Mouse (Mus musculus) forebrain, embryonic 14.5 days (tissue): ENCODE data around the gene Tmem132e. TPM values are rescaled to one million over a fixed set of nuclear protein-coding genes. Genes with fewer than 3 reads are reported as not detected.

Source experiments
- ATAC-seq: fragments of 200-750 bp; cut with Nextera tagmentation; 2 replicates; pipeline ENCODE4 v1.8.0; 2017; ENCODE audit warnings: mild to moderate bottlenecking, moderate library complexity
- DNase-seq: peaks from one replicate; pipeline ENCODE4 v3.0.0-alpha.2; 2015; ENCODE audit warnings: low spot score
- H3K27ac ChIP-seq: fragments of 300-500 bp; sonication (generic); 2 replicates; pipeline ENCODE4 v1.5.1; 2014; ENCODE audit warnings: low read depth, mild to moderate bottlenecking, control low read depth, low read length, moderate library complexity
- H3K27me3 ChIP-seq: fragments of 300-500 bp; sonication (generic); replicated peaks from 2 replicates; pipeline ENCODE4 v1.6.1; 2014; ENCODE audit warnings: low read length, control low read depth, mixed read lengths; ENCODE audit not compliant: control insufficient read depth, insufficient read depth
- H3K36me3 ChIP-seq: fragments of 300-500 bp; sonication (generic); 2 replicates; pipeline ENCODE4 v1.6.1; 2014; ENCODE audit warnings: low read length, control low read depth; ENCODE audit not compliant: control insufficient read depth, insufficient read depth
- H3K4me1 ChIP-seq: fragments of 300-500 bp; sonication (generic); 2 replicates; pipeline ENCODE4 v1.6.1; 2014; ENCODE audit warnings: antibody characterized with exemption, low read length, control low read depth; ENCODE audit not compliant: control insufficient read depth, insufficient read depth
- H3K4me2 ChIP-seq: fragments of 300-500 bp; sonication (generic); 2 replicates; pipeline ENCODE4 v1.6.1; 2014; ENCODE audit warnings: mild to moderate bottlenecking, control low read depth, low read length
- H3K4me3 ChIP-seq: fragments of 300-500 bp; sonication (generic); 2 replicates; pipeline ENCODE4 v1.5.1; 2014; ENCODE audit warnings: low read depth, low read length, control low read depth
- H3K9ac ChIP-seq: fragments of 300-500 bp; sonication (generic); 2 replicates; pipeline ENCODE4 v1.6.1; 2014; ENCODE audit warnings: mild to moderate bottlenecking, low read length, control low read depth, moderate library complexity
- H3K9me3 ChIP-seq: fragments of 300-500 bp; sonication (generic); replicated peaks from 2 replicates; pipeline ENCODE4 v1.6.1; 2016; ENCODE audit warnings: low read length, control low read depth, mixed read lengths; ENCODE audit not compliant: control insufficient read depth
- WGBS: fragments of 180-500 bp; shearing (Covaris S2); extraction: QIAGEN DNeasy Blood & Tissue Kit; methylation state at CpG from one replicate; pipeline ENCODE4 v1.1.7; 2014; 5-methylcytosine and 5-hydroxymethylcytosine counted together
- polyA plus RNA-seq: library from polyadenylated mRNA; unstranded; fragments of >200 nt; fragmentation: Nextera tagmentation; extraction: Ambion mirVana; gene quantifications from 2 replicates; pipeline ENCODE4 v1.2.1, GENCODE M21; 2014

The Tmem132e gene
- polyA plus RNA-seq, 1 experiment from 2014 or later = 0.85 TPM

DNA sequence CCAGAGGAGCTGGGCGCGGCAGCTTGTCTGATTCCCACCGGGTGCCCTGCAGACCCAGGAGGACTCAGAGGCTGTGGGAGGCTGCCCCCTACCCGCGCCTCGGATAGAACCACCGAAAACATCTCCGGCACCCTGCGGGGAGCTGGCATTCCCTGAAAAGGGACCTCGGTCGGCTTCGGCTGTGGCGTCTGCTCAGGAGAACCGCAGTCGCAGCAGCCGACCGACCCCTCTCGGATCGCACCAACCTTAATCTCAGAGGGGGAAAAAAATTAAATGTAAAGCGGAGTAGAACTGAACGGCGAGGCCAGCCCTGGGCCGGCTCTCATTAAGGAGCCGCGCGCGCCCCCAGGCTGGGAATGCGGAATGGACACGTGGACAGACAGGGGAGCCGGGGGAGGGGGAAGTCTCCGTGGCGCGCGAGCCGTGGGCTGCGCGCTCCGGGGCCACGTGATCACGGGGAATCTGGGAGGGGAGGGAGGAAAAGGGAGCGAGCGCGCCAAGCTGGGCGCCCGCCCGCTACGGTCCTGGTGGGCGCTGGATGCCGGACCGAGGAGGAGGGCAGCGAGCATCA is 1.6 kb upstream of the Tmem132e start:
- peak overlapping the region; percentile 95 for H3K4me2 ChIP-seq
- 1% methylated on average over 50 of the region's 51 CpGs for WGBS
- H3K9ac ChIP-seq = peak overlapping the region; percentile 61
- ATAC-seq (peak; percentile 78), DNase-seq (peak; percentile 87)
- peak overlapping the region; percentile 58 for H3K4me3 ChIP-seq
- H3K27ac ChIP-seq = no peak overlapping the region
- H3K4me1 ChIP-seq = peaks cover 14% of the 10 kb centered on the region
- H3K9me3 ChIP-seq = no peaks in the 10 kb centered on the region
- no peaks in the 10 kb centered on the region for H3K36me3 ChIP-seq
- H3K27me3 ChIP-seq = peaks cover 39% of the 10 kb centered on the region

DNA sequence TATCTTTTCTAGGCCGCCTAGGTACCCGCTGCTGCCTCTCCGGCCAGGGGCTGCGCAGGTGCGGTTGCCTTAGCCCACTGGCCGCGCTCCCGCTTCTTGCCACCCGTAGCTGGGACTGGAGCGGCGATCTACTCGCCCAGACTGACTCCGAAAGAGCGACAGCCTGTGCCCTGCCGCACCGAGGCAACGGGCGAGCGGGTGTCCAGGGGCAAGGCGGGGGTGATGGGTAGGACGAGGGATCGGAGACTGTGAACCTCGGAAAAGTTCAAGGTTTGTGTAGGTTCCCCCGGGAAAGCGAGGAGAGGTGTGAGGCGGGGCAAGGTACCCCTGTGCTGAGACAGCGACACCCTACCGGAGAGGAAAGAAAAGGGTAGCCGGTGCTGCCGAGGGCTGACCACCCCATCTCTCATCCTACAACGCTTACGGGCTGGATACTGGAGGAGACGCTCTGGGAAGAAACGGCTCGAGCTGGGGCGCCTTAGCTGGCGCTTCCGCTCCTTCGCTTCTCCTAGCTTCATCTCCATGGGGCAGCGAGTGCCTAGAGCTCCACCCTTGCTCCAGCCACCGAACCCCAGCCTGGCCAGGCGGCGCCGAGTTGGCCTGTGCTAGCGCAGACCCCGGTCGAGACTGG is 874 bp upstream of the Tmem132e start:
- ATAC-seq (no peak), DNase-seq (peak; percentile 28)
- H3K4me1 ChIP-seq = peaks cover 14% of the 10 kb centered on the region
- H3K4me2 ChIP-seq = peak overlapping the region; percentile 95
- H3K9ac ChIP-seq = peak overlapping the region; percentile 61
- H3K27me3 ChIP-seq = peaks cover 39% of the 10 kb centered on the region
- H3K4me3 ChIP-seq = peak overlapping the region; percentile 58
- H3K27ac ChIP-seq = no peak overlapping the region
- WGBS = under 1% methylated on average over 47 of the region's 47 CpGs
- no peaks in the 10 kb centered on the region for H3K9me3 ChIP-seq
- H3K36me3 ChIP-seq = no peaks in the 10 kb centered on the region

DNA sequence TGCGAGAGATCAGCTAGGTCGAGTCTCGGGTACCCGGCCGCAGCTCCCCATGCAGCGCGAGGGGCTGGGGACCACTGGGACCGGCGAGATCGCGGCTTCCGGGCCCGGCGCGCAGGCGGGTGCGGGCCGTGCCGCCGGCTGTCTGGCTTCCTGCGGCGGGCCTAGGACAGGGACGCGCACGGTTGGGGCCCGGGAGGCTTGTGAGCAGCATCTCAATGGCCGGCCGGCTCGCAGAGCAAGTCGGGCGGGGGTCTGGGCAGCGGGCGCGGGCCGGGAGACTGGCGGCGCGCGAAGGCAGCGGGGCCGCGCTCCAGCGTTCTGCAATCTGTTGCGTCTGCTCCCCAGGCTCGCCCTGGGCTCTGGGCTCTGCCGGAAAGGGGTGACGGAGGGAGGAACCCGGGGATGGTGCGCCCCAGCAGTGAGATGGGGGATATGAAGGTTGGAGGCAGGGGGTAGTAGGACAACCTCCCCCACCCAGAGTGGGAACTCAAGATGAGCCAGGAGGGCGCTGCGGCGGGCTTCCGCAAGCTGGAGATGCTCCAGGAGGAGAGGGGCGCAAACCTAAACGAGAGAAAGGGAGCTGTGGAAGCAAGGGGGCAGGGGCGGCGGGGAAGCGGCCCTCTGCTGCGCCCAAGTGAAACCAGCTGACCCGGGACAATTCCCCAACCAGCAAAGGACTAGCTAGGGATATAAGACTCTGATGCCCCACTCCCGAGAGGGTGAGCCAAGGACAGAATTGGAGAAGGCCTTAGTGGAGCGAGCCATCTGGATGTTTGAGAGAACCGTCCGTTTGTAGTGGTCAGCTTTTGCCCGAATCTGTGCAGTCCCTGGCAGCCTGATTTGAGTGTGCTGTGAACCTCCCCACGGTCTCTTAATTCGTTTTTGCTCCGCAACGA is 944 bp downstream of the Tmem132e start:
- Histone ChIP-seq H3K4me3 (peak overlapping the region; percentile 58), H3K27ac (no peak overlapping the region), H3K9ac (peak overlapping the region; percentile 61), H3K9me3 (no peaks in the 10 kb centered on the region), H3K4me1 (peaks cover 14% of the 10 kb centered on the region), H3K27me3 (peaks cover 38% of the 10 kb centered on the region), H3K4me2 (peak overlapping the region; percentile 95), H3K36me3 (no peaks in the 10 kb centered on the region)
- peak; percentile 22 for ATAC-seq
- 1% methylated on average over 62 of the region's 69 CpGs for WGBS
- peak; percentile 64 for DNase-seq

DNA sequence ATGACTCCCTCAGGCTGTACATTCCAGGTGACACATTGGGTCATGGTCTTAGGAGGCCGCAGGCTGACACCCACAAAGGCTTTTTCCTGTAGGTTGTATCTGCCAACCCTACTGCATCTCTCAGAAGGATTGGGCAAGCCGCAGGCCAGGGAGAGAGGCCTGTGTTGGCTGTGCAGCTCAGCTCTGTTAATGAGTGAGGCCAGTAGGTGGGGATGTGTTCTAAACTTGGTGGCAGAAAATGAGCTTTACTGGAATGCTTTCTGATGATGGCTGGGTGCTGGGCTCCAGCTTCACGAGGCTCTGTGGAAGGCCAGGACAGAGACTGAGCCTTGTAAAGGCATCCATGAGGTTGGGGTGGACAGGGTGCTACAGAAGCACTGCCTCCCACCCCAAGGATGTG is 3.6 kb downstream of the Tmem132e start:
- ATAC-seq = no peak
- peak; percentile 51 for DNase-seq
- WGBS = 56% methylated on average over 3 of the region's 3 CpGs

DNA sequence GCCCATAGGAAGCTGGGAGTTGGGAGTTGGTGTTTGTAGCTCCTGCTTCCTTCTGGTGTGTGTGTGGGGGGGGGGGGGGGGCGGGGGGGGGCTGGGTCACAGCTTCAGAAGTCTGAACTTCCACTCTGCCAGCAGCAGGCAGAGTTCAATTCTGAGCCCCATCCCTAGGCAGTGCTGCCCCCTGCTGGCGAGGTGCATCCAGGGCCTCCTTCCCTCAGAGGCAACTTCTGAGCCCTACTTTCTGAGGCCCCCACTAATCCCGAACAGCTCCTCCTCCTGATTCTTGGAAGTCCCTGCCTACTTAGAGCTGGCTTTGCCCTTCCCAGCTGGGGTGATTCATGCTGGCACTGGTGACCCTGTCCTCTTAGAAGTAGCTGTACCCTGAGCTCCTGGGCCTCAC is 10.9 kb downstream of the Tmem132e start:
- Histone ChIP-seq H3K4me2 (no peak overlapping the region), H3K27me3 (no peaks in the 10 kb centered on the region), H3K36me3 (no peaks in the 10 kb centered on the region), H3K9me3 (no peaks in the 10 kb centered on the region), H3K9ac (no peak overlapping the region), H3K4me3 (no peak overlapping the region), H3K4me1 (no peaks in the 10 kb centered on the region), H3K27ac (no peak overlapping the region)
- no peak for DNase-seq
- 15% methylated on average over 3 of the region's 3 CpGs for WGBS
- ATAC-seq = no peak

More for the DNA sequence above, 3.6 kb downstream of the Tmem132e start:
- H3K4me1 ChIP-seq = peaks cover 10% of the 10 kb centered on the region
- H3K27me3 ChIP-seq = peaks cover 26% of the 10 kb centered on the region
- no peak overlapping the region for H3K27ac ChIP-seq
- no peaks in the 10 kb centered on the region for H3K36me3 ChIP-seq
- H3K4me2 ChIP-seq = no peak overlapping the region
- no peak overlapping the region for H3K9ac ChIP-seq
- no peak overlapping the region for H3K4me3 ChIP-seq
- no peaks in the 10 kb centered on the region for H3K9me3 ChIP-seq

DNA sequence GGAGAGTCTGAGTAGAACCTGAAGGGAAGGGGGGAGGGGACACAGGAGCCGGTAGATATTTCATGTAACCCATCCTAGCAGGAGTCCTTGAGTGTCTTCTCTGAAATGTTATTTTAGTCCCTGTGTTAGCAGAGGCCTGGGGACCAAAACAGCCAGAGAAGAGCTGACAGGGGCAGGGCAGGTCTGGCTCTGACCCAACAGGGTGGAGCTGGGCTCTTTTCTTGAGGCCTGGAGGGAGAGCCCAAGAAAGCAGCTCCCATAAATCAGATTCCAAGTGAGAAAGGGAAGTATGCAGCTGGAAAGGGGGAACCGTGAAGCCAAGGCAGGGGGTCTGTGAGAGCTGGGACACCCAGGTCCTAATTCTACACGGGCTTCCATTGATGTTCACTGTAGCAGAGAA is 16.9 kb downstream of the Tmem132e start:
- H3K36me3 ChIP-seq = no peaks in the 10 kb centered on the region
- no peaks in the 10 kb centered on the region for H3K27me3 ChIP-seq
- H3K27ac ChIP-seq = no peak overlapping the region
- DNase-seq (no peak), ATAC-seq (no peak)
- 42% methylated on average over 3 of the region's 3 CpGs for WGBS
- no peaks in the 10 kb centered on the region for H3K9me3 ChIP-seq
- no peak overlapping the region for H3K4me2 ChIP-seq
- no peak overlapping the region for H3K4me3 ChIP-seq
- no peaks in the 10 kb centered on the region for H3K4me1 ChIP-seq
- H3K9ac ChIP-seq = no peak overlapping the region

DNA sequence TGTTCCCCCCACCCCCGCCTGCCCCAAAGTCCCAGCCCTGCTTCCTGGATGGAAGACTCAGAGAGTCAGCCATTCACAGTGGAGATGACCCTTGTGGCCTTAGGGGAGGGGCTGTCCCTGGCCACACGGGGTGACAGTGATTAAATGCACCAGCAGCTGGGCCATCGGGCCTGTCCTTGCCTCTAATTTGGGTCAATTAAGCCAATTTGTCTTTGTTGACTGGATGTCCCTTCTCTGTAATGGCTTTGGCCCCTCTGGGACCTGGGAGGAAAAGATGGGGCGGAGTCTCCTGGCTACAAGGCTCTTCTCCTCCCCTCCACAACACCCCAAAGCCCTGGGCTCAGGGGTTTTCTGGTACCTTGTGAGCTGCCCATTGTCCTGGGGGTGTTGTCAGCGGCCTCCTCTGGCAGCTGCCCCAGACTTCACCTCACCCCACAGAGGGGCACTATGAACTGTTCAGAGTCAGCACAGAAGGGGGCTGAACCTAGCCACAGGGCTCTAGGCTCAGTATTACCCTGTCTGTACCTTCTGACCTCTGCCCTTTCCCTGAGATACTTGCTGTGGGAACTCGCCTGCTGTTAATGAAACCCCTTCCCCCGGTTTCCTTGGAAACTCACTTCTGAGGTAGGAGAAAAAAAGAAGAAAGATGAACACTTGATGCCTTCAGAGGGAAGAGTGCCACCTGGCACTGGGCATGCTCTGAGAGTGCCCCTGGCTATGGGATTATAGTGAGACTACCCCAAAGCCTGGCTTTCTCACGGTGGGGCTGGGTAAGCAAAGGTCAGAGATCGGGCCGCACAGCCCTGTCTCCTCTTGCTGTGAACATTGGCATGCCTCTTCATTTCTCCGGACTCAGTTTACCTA is 17.9 kb downstream of the Tmem132e start:
- H3K9me3 ChIP-seq = no peaks in the 10 kb centered on the region
- no peaks in the 10 kb centered on the region for H3K4me1 ChIP-seq
- H3K4me3 ChIP-seq = no peak overlapping the region
- DNase-seq = no peak
- H3K9ac ChIP-seq = no peak overlapping the region
- no peaks in the 10 kb centered on the region for H3K36me3 ChIP-seq
- no peak overlapping the region for H3K4me2 ChIP-seq
- no peak overlapping the region for H3K27ac ChIP-seq
- no peaks in the 10 kb centered on the region for H3K27me3 ChIP-seq
- 32% methylated on average over 11 of the region's 11 CpGs for WGBS
- no peak for ATAC-seq

DNA sequence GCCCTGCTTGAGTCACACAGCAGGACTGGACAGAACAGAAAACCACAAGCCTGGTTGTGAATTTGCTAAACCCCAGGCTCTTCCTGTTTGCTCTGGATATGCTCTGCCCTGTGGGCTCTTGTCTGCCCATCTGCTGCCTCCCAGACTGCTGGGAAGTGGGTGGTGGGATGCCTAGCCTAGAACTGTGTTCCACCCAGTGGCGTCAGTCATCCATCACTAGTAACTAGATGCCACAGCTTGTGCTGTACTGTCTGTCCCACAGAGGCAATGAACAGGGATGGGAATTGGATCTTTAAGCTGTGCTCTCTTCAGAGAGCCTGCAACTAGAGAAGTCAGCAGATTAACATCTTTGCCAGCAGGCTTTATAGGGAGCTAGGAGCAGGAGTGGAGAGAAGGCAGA is 23.8 kb downstream of the Tmem132e start:
- WGBS = 70% methylated on average over 1 of the region's 1 CpGs
- ATAC-seq (no peak), DNase-seq (no peak)
- Histone ChIP-seq H3K9ac (no peak overlapping the region), H3K9me3 (no peaks in the 10 kb centered on the region), H3K27me3 (no peaks in the 10 kb centered on the region), H3K4me3 (no peak overlapping the region), H3K36me3 (no peaks in the 10 kb centered on the region), H3K4me1 (no peaks in the 10 kb centered on the region), H3K4me2 (no peak overlapping the region), H3K27ac (no peak overlapping the region)
